In the genomic region with DNA sequence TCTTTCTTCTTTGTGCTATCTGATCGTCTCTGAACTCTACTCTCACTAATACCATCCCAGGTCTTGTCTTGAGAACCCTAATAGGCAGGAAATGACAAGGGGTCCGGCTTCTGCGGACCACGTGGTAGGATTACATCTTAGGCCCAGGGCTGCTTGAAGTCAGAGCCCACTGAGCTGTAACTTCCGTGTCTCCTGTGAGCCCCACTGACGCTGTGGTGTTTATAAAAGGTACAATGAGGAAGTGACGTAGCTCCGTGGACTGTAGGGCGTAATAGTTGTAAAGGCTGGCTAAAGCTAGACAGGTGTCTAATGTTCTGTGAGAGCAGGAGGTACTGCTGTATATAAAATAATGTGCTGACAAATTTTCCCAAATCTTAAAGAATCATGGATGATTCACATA, we compare ENCODE assay signal across 25 mouse cellular contexts. TPM values are rescaled to one million over a fixed set of nuclear protein-coding genes. Genes with fewer than 3 reads are reported as not detected.
"Had no signal": no experiment of that assay in that cellular context is flagged by ENCODE, and none has a peak within 500 bp of the region (broad histone marks: within the 10 kb centered on the region; RNA-seq: fewer than 3 reads in every experiment).

No protein-coding gene starts in this region.

- H3K4me2 ChIP-seq: liver, embryonic 11.5 days; liver, embryonic 13.5 days; liver, embryonic 15.5 days; lung, embryonic 15.5 days; midbrain, embryonic 13.5 days; midbrain, embryonic 15.5 days; neural tube, embryonic 13.5 days; neural tube, embryonic 15.5 days had no signal

- H3K9me3 ChIP-seq: liver, embryonic 13.5 days; liver, embryonic 15.5 days; lung, embryonic 15.5 days; midbrain, embryonic 13.5 days; midbrain, embryonic 15.5 days; neural tube, embryonic 15.5 days had no signal

- H3K9ac ChIP-seq: liver, embryonic 13.5 days; liver, embryonic 15.5 days; liver, postnatal 0 days; lung, embryonic 15.5 days; midbrain, embryonic 13.5 days; midbrain, embryonic 15.5 days; neural tube, embryonic 13.5 days; neural tube, embryonic 15.5 days had no signal

- H3K4me3 ChIP-seq: liver, embryonic 13.5 days; liver, embryonic 15.5 days; lung, embryonic 15.5 days; midbrain, embryonic 10.5 days; midbrain, embryonic 13.5 days; midbrain, embryonic 15.5 days; myocyte; neural tube, embryonic 13.5 days; neural tube, embryonic 15.5 days had no signal

- ATAC-seq: liver, postnatal 0 days; lung, postnatal 0 days; midbrain, embryonic 13.5 days; midbrain, embryonic 15.5 days had no signal

- H3K27me3 ChIP-seq: liver, embryonic 13.5 days; liver, embryonic 15.5 days; lung, embryonic 15.5 days; midbrain, embryonic 13.5 days; midbrain, embryonic 15.5 days; neural tube, embryonic 13.5 days; neural tube, embryonic 15.5 days had no signal

- DNase-seq: liver, embryonic 13.5 days; liver, postnatal 0 days; lung, adult 2 months; lung, postnatal 14 days; lung, postnatal 36 days; right cerebral cortex, postnatal 14 days; thymus, adult 18-20 months; thymus, postnatal 14 days; thymus, postnatal 36 days had no signal

- H3K4me1 ChIP-seq: liver, embryonic 13.5 days; liver, embryonic 15.5 days; lung, embryonic 15.5 days; midbrain, embryonic 10.5 days; midbrain, embryonic 13.5 days; midbrain, embryonic 15.5 days; neural tube, embryonic 13.5 days; neural tube, embryonic 15.5 days had no signal

- H3K27ac ChIP-seq: liver, embryonic 13.5 days; liver, embryonic 15.5 days; lung, embryonic 15.5 days; macrophage; midbrain, embryonic 10.5 days; midbrain, embryonic 13.5 days; midbrain, embryonic 15.5 days; neural tube, embryonic 13.5 days; neural tube, embryonic 15.5 days had no signal

RNA-seq across cellular contexts. Expression of a gene that starts 20.6 kb away (rescaled TPM):
- polyA plus RNA-seq: midbrain, embryonic 10.5 days; midbrain, embryonic 15.5 days; myocyte; neural tube, embryonic 11.5 days; neural tube, embryonic 13.5 days; stomach, embryonic 14.5 days had no signal

RNA-seq across cellular contexts. Expression of a gene that starts 58.5 kb away (rescaled TPM):
- total RNA-seq: megakaryocyte progenitor cell, adult 5-6 weeks; megakaryocyte-erythroid progenitor cell, adult 5-6 weeks had no signal
- polyA plus RNA-seq: liver, embryonic 11.5 days; liver, embryonic 13.5 days; liver, embryonic 15.5 days; lung, adult 2 months; lung, postnatal 0 days; midbrain, embryonic 10.5 days; midbrain, embryonic 13.5 days; midbrain, embryonic 15.5 days; myocyte; neural tube, embryonic 11.5 days; neural tube, embryonic 13.5 days; neural tube, embryonic 15.5 days; stomach, embryonic 16.5 days had no signal
